Mouse (Mus musculus): ENCODE measurements around the gene Mdh1.
A peak's percentile ranks its signal among the peaks of the same experiment; 100 is the strongest.

The Mdh1 gene

GRCm38 (mm10) chr11:21571700-21572381, at the start of gene Mdh1, which contains the start of gene Wdpcp:
Gene Mdh1, minus strand, starts transcription at chr11:21572367.
Gene Wdpcp, plus strand, starts transcription at chr11:21572235.
- DNase-seq = peak; percentile 98

DNA sequence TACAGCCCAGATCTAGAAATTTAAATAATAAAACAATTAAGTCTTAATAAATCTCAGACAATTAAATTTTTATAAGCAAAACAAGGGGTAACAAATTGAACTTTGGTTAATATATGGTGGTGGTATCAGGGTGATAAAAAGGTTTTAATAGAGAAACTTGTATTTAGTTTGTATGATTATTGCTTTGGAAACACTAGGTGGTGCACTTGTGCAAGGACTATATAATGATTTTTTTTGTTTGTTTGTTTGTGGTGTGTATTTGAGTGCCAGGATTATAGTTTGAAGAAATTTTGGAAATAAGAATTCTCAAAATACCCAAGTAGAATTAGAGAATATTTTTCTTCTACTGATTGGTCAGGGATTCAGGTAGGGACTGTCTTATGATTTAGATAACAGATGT, 43.7 kb upstream of the Mdh1 start:
- DNase-seq = no peak

DNA sequence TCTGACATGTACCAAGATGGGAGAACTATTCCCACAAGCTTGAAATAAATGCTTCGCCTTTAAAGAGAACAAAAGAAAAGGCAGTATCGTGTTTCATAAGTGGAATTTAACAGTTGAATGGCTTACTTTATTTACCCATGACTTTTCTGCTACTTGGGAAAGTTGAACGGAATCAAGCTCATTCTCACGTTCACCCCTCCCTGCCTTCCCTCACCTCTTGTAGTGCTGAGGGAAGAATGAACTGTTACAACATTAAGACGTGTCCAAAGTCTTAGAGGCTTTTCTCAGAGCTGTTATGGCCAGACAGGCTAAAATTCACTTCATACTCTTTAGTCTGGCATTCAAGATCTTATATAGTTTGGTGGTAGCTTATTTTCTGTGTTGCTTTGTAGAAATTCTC, 30.3 kb upstream of the Mdh1 start:
- DNase-seq = no peak

- no peak for DNase-seq
Measured at GRCm38 (mm10) chr11:21583286-21583685, 11.1 kb upstream of the Mdh1 start.

GRCm38 (mm10) chr11:21581472-21581871, 9.3 kb upstream of the Mdh1 start:
- no peak for DNase-seq

- DNase-seq = peak; percentile 60
Measured at GRCm38 (mm10) chr11:21570973-21571372, 1.2 kb downstream of the Mdh1 start.

GRCm38 (mm10) chr11:21570109-21570474, 2.1 kb downstream of the Mdh1 start:
- DNase-seq = no peak

- peak; percentile 50 for DNase-seq
Measured at GRCm38 (mm10) chr11:21569456-21570108, 2.6 kb downstream of the Mdh1 start.

GRCm38 (mm10) chr11:21569002-21569401, 3.2 kb downstream of the Mdh1 start:
- DNase-seq = no peak

DNA sequence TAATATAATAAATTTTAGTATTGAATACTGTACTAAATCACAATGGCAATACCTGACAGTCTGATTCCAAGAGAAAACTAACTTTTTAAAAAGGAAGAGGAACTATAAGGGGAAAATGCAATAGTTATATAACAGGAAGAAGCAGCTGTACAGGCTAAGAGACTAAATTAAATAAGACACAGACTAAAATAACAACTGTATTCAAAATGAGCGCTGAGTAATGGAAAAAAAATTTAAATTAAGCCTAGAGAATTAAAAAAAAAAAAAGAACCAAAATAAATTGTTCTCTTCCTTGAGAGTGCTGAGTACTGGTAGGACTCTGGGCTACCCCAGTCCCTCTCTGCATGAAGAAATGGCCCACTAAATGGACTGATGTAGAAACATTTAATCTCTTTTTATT, 4.4 kb downstream of the Mdh1 start:
- DNase-seq = no peak

- no peak for DNase-seq
Measured at GRCm38 (mm10) chr11:21566934-21567333, 5.2 kb downstream of the Mdh1 start.

GRCm38 (mm10) chr11:21564681-21565405, 7.3 kb downstream of the Mdh1 start:
- no peak for DNase-seq

GRCm38 (mm10) chr11:21563617-21564325, 8.4 kb downstream of the Mdh1 start:
- DNase-seq = no peak

DNA sequence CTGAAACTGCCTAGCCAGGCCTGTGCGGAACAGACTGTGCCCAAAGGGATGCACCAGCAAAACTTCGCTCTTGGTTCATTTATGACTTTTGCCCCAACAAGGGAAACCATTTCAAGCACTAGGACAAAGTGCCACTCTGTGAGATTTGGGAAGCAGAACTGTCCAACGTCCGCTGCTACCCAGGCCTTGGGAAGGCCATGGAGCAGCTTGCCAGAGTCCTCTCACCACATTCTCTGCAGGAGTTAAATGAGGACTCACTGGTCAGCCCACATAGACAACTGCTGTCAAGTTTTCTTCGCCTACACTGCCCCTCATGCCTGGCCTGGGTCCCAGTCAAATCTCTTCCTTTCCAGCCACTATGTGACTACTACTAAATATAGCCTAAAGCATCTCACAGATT, 10.8 kb downstream of the Mdh1 start:
- DNase-seq = no peak

GRCm38 (mm10) chr11:21559727-21560126, 12.4 kb downstream of the Mdh1 start:
- DNase-seq = no peak

GRCm38 (mm10) chr11:21552049-21552448, 20.1 kb downstream of the Mdh1 start:
- DNase-seq = no peak

- no peak for DNase-seq
Measured at GRCm38 (mm10) chr11:21550222-21551173, 21.7 kb downstream of the Mdh1 start.

DNA sequence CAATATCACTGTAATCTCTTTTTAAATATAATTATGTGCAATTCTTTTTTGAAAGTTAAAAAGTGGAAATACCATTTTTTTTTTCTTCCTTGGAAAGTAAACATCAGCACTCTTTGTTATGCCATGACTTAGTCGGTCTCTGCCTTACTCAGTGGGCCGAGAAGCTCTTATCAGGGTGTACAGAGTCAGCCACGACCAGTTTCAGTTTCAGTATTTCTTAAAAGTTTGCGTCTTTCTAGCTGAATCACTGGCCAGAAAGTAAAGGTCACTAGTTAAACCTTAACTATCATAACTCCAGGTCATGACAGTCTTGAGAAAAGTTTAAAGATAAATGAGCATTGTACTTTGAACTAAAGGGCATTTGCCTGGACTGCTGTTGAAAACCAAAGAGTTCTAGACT, 22.4 kb downstream of the Mdh1 start:
- DNase-seq = no peak

DNA sequence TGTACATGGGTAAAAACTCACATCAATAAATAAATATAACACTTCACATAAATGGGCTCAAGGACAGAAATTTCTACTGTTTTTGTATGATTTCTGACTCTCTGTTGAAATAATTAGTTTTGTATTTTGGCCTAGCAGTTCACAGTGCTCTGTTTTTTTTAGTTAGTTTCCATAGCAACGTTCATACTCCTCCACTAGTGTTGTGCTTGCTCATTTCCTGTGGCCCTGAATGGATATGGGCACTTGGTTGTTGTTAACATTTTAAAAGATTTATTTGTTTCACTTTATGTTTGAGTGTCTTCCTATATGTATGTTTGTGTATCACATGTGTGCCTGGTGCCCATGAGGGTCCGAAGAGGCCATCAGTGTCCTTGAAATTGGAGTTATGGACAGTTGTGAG, 23.1 kb downstream of the Mdh1 start:
- no peak for DNase-seq

DNA sequence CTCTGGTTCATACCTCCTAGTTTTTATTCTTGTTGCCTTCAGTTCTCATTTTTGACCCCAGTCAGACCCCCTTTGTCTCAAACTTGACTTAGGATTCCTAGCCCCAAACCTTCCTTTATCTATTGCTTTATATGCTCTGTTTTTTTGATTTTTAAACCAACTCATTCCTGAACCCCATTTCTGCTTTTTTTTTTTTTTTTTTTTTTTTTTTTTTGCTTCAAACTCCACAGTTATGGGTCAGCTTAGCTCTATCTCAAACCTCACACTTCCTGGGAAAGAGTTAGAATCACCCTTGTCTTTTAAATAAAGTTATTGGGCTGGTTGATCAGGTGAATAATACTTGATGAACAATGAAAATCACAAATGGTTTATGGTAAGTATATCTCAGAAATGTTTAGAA, 24.6 kb downstream of the Mdh1 start:
- no peak for DNase-seq

GRCm38 (mm10) chr11:21546671-21547070, 25.5 kb downstream of the Mdh1 start:
- DNase-seq = no peak

DNA sequence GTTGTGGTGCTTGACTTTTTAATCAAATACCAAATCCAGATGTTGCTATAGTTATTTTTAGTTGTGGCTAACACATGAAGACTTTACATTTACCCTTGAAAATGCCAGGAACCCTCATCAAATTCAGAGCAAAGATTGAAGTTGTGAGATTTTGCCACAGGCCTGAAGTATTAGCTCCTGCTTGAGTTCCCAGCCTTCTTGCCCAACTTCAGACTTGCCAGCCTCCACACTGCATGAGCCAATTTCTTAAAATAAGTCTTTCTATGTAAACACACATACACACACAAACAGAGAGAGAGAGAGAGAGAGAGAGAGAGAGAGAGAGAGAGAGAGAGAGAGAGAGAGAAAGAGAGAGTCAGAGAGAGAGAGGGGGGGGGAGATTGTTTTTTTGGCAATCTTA, 26.2 kb downstream of the Mdh1 start:
- DNase-seq = no peak

Measured in cerebellum, adult 11-12 months (tissue).